In genomic region chr4:100221978-100222737, GRCm38 (mm10) we compare ENCODE assay signal across 15 mouse cellular contexts.
A peak's percentile ranks its signal among the peaks of the same experiment; 100 is the strongest.
DNase-seq lines count a peak whose midpoint lies in the region; ATAC-seq and TF ChIP-seq lines count a peak whose summit lies in the region.
"Had no signal": no experiment of that assay in that cellular context is flagged by ENCODE, and none has a peak within 500 bp of the region (broad histone marks: within the 10 kb centered on the region; RNA-seq: fewer than 3 reads in every experiment).

No protein-coding gene starts in this region.

- no peak overlapping the region for H3K9ac ChIP-seq in lung, embryonic 16.5 days (ENCODE audit: low read length)
- H3K9ac ChIP-seq in midbrain, embryonic 15.5 days, result no peak overlapping the region
- H3K9ac ChIP-seq: embryonic facial prominence, embryonic 15.5 days had no signal

- H3K36me3 ChIP-seq in lung, embryonic 16.5 days (ENCODE audit: control insufficient read depth, insufficient read depth, low read length), result no peaks in the 10 kb centered on the region
- no peaks in the 10 kb centered on the region for H3K36me3 ChIP-seq in midbrain, embryonic 15.5 days (replicated peaks)
- H3K36me3 ChIP-seq: embryonic facial prominence, embryonic 15.5 days had no signal

- WGBS in lung, embryonic 16.5 days, result 62% methylated on average over 13 of the region's 13 CpGs
- WGBS in midbrain, embryonic 15.5 days, result 83% methylated on average over 13 of the region's 13 CpGs

- H3K4me3 ChIP-seq in gastrocnemius, adult 2 months, result no peak overlapping the region
- H3K4me3 ChIP-seq in lung, embryonic 16.5 days (ENCODE audit: low read length), result no peak overlapping the region
- no peak overlapping the region for H3K4me3 ChIP-seq in midbrain, embryonic 15.5 days
- H3K4me3 ChIP-seq: embryonic facial prominence, embryonic 15.5 days had no signal

- ATAC-seq in lung, embryonic 16.5 days (ENCODE audit: low read depth), result no peak
- no peak for ATAC-seq in midbrain, embryonic 15.5 days (replicated peaks)
- ATAC-seq: forebrain, embryonic 16.5 days; inflammation-experienced regulatory T-cells, adult 6 months had no signal

- peaks cover 63% of the 10 kb centered on the region for H3K4me1 ChIP-seq in lung, embryonic 16.5 days (replicated peaks; ENCODE audit: control insufficient read depth, insufficient read depth, low read length)
- no peaks in the 10 kb centered on the region for H3K4me1 ChIP-seq in midbrain, embryonic 15.5 days

- TF ChIP-seq CTCF in gastrocnemius, adult 2 months (IDR thresholded peaks at IDR 0.05), result no peak

- intact Hi-C loops in gastrocnemius, adult 2 months (cut with DNase I), result no loop called here
- intact Hi-C loops in gastrocnemius, postnatal 14 days (cut with DNase I; ENCODE audit: low total_unique reads), result no loop called here
- intact Hi-C loops in heart, postnatal 14 days (cut with DNase I), result no loop called here

- no peak overlapping the region for H3K4me2 ChIP-seq in lung, embryonic 16.5 days (ENCODE audit: low read depth, low read length)
- H3K4me2 ChIP-seq in midbrain, embryonic 15.5 days, result no peak overlapping the region
- H3K4me2 ChIP-seq: embryonic facial prominence, embryonic 15.5 days; liver, embryonic 11.5 days had no signal

- no peaks in the 10 kb centered on the region for H3K9me3 ChIP-seq in lung, embryonic 16.5 days (ENCODE audit: control insufficient read depth, low read length)
- no peaks in the 10 kb centered on the region for H3K9me3 ChIP-seq in midbrain, embryonic 15.5 days
- H3K9me3 ChIP-seq: embryonic facial prominence, embryonic 15.5 days had no signal

- DNase-seq in gastrocnemius, adult 2 months, result peak; percentile 36
- DNase-seq in gastrocnemius, postnatal 14 days, result no peak
- DNase-seq in lung, postnatal 4 days, result no peak
- peak; percentile 18 to 47 for DNase-seq in heart, postnatal 14 days
- DNase-seq in ovary, postnatal 10 days (ENCODE audit: low spot score), result no peak
- DNase-seq in urinary bladder, postnatal 25 days (ENCODE audit: low spot score), result no peak
- DNase-seq: adrenal gland, adult 8-10 months; kidney, postnatal 25 days; lung, postnatal 14 days had no signal

- 0 out of 2 replicates have a peak overlapping the region, but pooled peaks have one; percentile 31 for H3K27ac ChIP-seq in gastrocnemius, adult 2 months
- peak overlapping the region; percentile 10 for H3K27ac ChIP-seq in lung, embryonic 16.5 days (ENCODE audit: low read length)
- no peak overlapping the region for H3K27ac ChIP-seq in midbrain, embryonic 15.5 days
- H3K27ac ChIP-seq: embryonic facial prominence, embryonic 15.5 days had no signal

- H3K27me3 ChIP-seq in lung, embryonic 16.5 days (ENCODE audit: control insufficient read depth, insufficient read depth, low read depth, low read length), result no peaks in the 10 kb centered on the region
- no peaks in the 10 kb centered on the region for H3K27me3 ChIP-seq in midbrain, embryonic 15.5 days (replicated peaks)
- H3K27me3 ChIP-seq: embryonic facial prominence, embryonic 15.5 days had no signal

Comparison
In these comparisons a context has a peak if more than half of its experiments do, and no peak if none do; other contexts are left out.
1. DNase-seq: peak in gastrocnemius, adult 2 months (single experiment) and heart, postnatal 14 days (2 of 2); none in gastrocnemius, postnatal 14 days (single experiment), lung, postnatal 4 days (0 of 2), ovary, postnatal 10 days (single experiment) and urinary bladder, postnatal 25 days (single experiment).